Comparison of ENCODE assay signal across 18 mouse cellular contexts in the genomic region with DNA sequence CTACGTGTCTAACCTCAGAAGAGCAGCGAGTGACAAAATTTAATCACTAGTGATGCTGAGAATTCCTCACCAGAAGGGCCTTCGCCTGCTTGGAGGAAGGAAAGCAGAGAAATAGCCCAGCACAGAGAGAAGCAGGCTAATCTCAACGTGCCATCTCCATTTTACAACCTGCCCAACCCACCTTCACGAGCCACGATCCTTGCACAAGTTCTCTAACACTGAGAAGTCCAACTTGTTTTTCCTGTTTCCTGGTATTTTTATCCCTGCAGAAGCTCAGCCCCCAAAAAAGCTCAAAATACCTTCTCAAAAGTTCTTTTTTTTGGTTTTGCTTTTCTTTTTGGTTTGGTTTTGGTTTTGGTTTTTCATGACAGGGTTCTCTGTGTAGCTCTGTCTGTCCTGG. TPM values are rescaled to one million over a fixed set of nuclear protein-coding genes. Genes with fewer than 3 reads are reported as not detected.
DNase-seq lines count a peak whose midpoint lies in the region; ATAC-seq and TF ChIP-seq lines count a peak whose summit lies in the region.
"Had no signal": no experiment of that assay in that cellular context is flagged by ENCODE, and none has a peak within 500 bp of the region (broad histone marks: within the 10 kb centered on the region; RNA-seq: fewer than 3 reads in every experiment).

No protein-coding gene starts in this region.

- H3K27me3 ChIP-seq in kidney, postnatal 0 days (ENCODE audit: insufficient read depth, low read length), result no peaks in the 10 kb centered on the region
- H3K27me3 ChIP-seq in intestine, postnatal 0 days (replicated peaks; ENCODE audit: control insufficient read depth, insufficient read depth, low read length), result no peaks in the 10 kb centered on the region
- H3K27me3 ChIP-seq: limb, embryonic 13.5 days; Patski had no signal

- no peaks in the 10 kb centered on the region for H3K4me1 ChIP-seq in kidney, postnatal 0 days (replicated peaks; ENCODE audit: insufficient read depth, low read length)
- peaks cover 12% of the 10 kb centered on the region; the same call in 1 of the 2 replicates for H3K4me1 ChIP-seq in intestine, postnatal 0 days (replicated peaks; ENCODE audit: control insufficient read depth, insufficient read depth, low read length)

- DNase-seq in kidney, postnatal 0 days (ENCODE audit: low spot score), result peak; percentile 11
- DNase-seq in kidney, postnatal 10 days, result no peak
- peak; percentile 45 to 48 for DNase-seq in urinary bladder, postnatal 36 days (ENCODE audit: low spot score in 2 of 2)
- no peak for DNase-seq in urinary bladder, postnatal 10 days (ENCODE audit: low spot score)
- DNase-seq in cerebellum, adult 9-10 months, result no peak
- no peak for DNase-seq in heart, adult 8-10 months (ENCODE audit: low spot score)
- DNase-seq: adrenal gland, postnatal 36 days; cerebellum, adult 8-10 months; kidney, postnatal 36 days; liver, postnatal 0 days; right cerebral cortex, adult 18-20 months; spleen, adult 18-20 months; thymus, postnatal 36 days had no signal

- H3K9me3 ChIP-seq in kidney, postnatal 0 days (replicated peaks; ENCODE audit: low read length), result no peaks in the 10 kb centered on the region
- H3K9me3 ChIP-seq in intestine, postnatal 0 days (ENCODE audit: control insufficient read depth), result no peaks in the 10 kb centered on the region
- H3K9me3 ChIP-seq: limb, embryonic 13.5 days had no signal

- H3K9ac ChIP-seq in kidney, postnatal 0 days (ENCODE audit: low read depth, low read length), result no peak overlapping the region
- no peak overlapping the region for H3K9ac ChIP-seq in intestine, postnatal 0 days (ENCODE audit: low read depth, low read length)
- H3K9ac ChIP-seq: limb, embryonic 13.5 days; liver, postnatal 0 days had no signal

- no peak overlapping the region for H3K4me3 ChIP-seq in kidney, postnatal 0 days (replicated peaks; ENCODE audit: low read depth, low read length)
- no peak overlapping the region for H3K4me3 ChIP-seq in intestine, postnatal 0 days (ENCODE audit: low read depth, low read length)
- H3K4me3 ChIP-seq: limb, embryonic 13.5 days had no signal

- no peak overlapping the region for H3K4me2 ChIP-seq in kidney, postnatal 0 days (ENCODE audit: low read length)
- no peak overlapping the region for H3K4me2 ChIP-seq in intestine, postnatal 0 days (replicated peaks; ENCODE audit: low read depth)
- H3K4me2 ChIP-seq: limb, embryonic 13.5 days had no signal

- 54% methylated on average over 6 of the region's 6 CpGs for WGBS in kidney, postnatal 0 days
- 31% methylated on average over 6 of the region's 6 CpGs for WGBS in intestine, postnatal 0 days

- peak overlapping the region; percentile 69 for H3K27ac ChIP-seq in kidney, postnatal 0 days
- H3K27ac ChIP-seq in intestine, postnatal 0 days (ENCODE audit: low read depth, low read length), result peak overlapping the region; percentile 78

- H3K36me3 ChIP-seq in kidney, postnatal 0 days (ENCODE audit: insufficient read depth, low read length), result no peaks in the 10 kb centered on the region
- H3K36me3 ChIP-seq in intestine, postnatal 0 days (ENCODE audit: control insufficient read depth, insufficient read depth), result no peaks in the 10 kb centered on the region
- H3K36me3 ChIP-seq: limb, embryonic 13.5 days had no signal

- no peak for TF ChIP-seq CTCF in kidney, postnatal 0 days (IDR thresholded peaks at IDR 0.05; ENCODE audit: low read depth)
- TF ChIP-seq CTCF in intestine, postnatal 0 days (IDR thresholded peaks at IDR 0.05; ENCODE audit: low read depth), result no peak

- no peak for ATAC-seq in kidney, postnatal 0 days (replicated peaks; ENCODE audit: low FRiP score, low read depth)
- peak; percentile 66 for ATAC-seq in intestine, postnatal 0 days
- ATAC-seq: activated CD4-positive, CD25-positive, alpha-beta regulatory T cell, adult 4 months; forebrain, embryonic 14.5 days; liver, postnatal 0 days; Patski had no signal

RNA-seq across cellular contexts. Expression of a gene that starts 25.8 kb away (rescaled TPM):
- 66.3 and 67.9 TPM in 2 replicates for polyA plus RNA-seq in kidney, postnatal 0 days (2015; fragmentation: Nextera tagmentation; extraction: Ambion mirVana)
- 33.4 and 37.5 TPM in 2 replicates for polyA plus RNA-seq in intestine, postnatal 0 days (2015; fragmentation: Nextera tagmentation; extraction: Ambion mirVana)
- total RNA-seq in heart, adult 8-10 months (2022), result 10 to 100 TPM; 16.3 to 29.0 (median 21.0) TPM

RNA-seq across cellular contexts. Expression of a gene that starts 34.3 kb away (rescaled TPM):
- polyA plus RNA-seq in kidney, postnatal 0 days (2015; fragmentation: Nextera tagmentation; extraction: Ambion mirVana), result 35.3 and 37.8 TPM in 2 replicates
- 44.5 and 49.4 TPM in 2 replicates for polyA plus RNA-seq in intestine, postnatal 0 days (2015; fragmentation: Nextera tagmentation; extraction: Ambion mirVana)
- 1 to 10 TPM in 1 of 4 experiments, under 1 TPM in 3; 0.24 to 1.1 (median 0.66) TPM for total RNA-seq in heart, adult 8-10 months (2022)

Comparison
In these comparisons a context has a peak if more than half of its experiments do, and no peak if none do; other contexts are left out.
1. DNase-seq: peak in kidney, postnatal 0 days (single experiment) and urinary bladder, postnatal 36 days (2 of 2); none in kidney, postnatal 10 days (single experiment), urinary bladder, postnatal 10 days (single experiment), cerebellum, adult 9-10 months (single experiment) and heart, adult 8-10 months (single experiment).